Mouse (Mus musculus): ENCODE data around the gene Slc12a6. TPM values are rescaled to one million over a fixed set of nuclear protein-coding genes. Genes with fewer than 3 reads are reported as not detected.

Gene Slc12a6
- total RNA-seq, 1 experiment from 2014 or later, result 95.7 TPM

Other genes with a start within 250 kb of the Slc12a6 start
- gene Olfr1311, start 241.4 kb upstream of the Slc12a6 start, total RNA-seq (2017), result not detected in 2 replicates
- not detected in 2 replicates for gene Olfr1312, start 215.6 kb upstream of the Slc12a6 start, total RNA-seq (2017)
- gene Olfr1313, start 188.0 kb upstream of the Slc12a6 start, total RNA-seq (2017), result not detected in 2 replicates
- not detected in 2 replicates for gene Olfr1314, start 169.0 kb upstream of the Slc12a6 start, total RNA-seq (2017)
- gene Olfr1315-ps1, start 150.4 kb upstream of the Slc12a6 start, total RNA-seq (2017), result not detected in 2 replicates
- gene Olfr1316, start 130.8 kb upstream of the Slc12a6 start, total RNA-seq (2017), result not detected in 2 replicates
- gene Olfr1317, start 125.5 kb upstream of the Slc12a6 start, total RNA-seq (2017), result not detected in 2 replicates
- not detected in 2 replicates for gene Olfr1318, start 111.6 kb upstream of the Slc12a6 start, total RNA-seq (2017)
- gene Lpcat4, start 26.4 kb upstream of the Slc12a6 start, total RNA-seq (2017), result 7.8 and 22.5 TPM in 2 replicates
- not detected in 2 replicates for gene Nutm1, start 6.5 kb upstream of the Slc12a6 start, total RNA-seq (2017)
- 109 and 165 TPM in 2 replicates for gene Nop10, start 3.9 kb upstream of the Slc12a6 start, total RNA-seq (2017)
- gene Gm21985, start 489 bp downstream of the Slc12a6 start, total RNA-seq (2017), result not detected in 2 replicates
- 48.9 and 54.9 TPM in 2 replicates for gene Emc4, start 102.2 kb downstream of the Slc12a6 start, total RNA-seq (2017)
- 20.3 and 21.7 TPM in 2 replicates for gene Katnbl1, start 113.4 kb downstream of the Slc12a6 start, total RNA-seq (2017)
- gene Emc7, start 189.2 kb downstream of the Slc12a6 start, total RNA-seq (2017), result 9.8 and 9.9 TPM in 2 replicates
- gene Chrm5, start 214.9 kb downstream of the Slc12a6 start, total RNA-seq (2017), result not detected in 2 replicates
- gene Aven, start 227.1 kb downstream of the Slc12a6 start, total RNA-seq (2017), result 27.4 and 40.3 TPM in 2 replicates

Measured in hematopoietic stem cell, adult 5-6 weeks (primary cell).